Mouse (Mus musculus) spleen, adult 2 months (tissue): ENCODE measurements around the gene Magi1.

Experiments used
- CTCF ChIP-seq: fragments of 200-500 bp; IDR thresholded peaks from 2 replicates; pipeline ENCODE4 v1.5.1; 2011; ENCODE audit warnings: mild to moderate bottlenecking, inconsistent platforms; ENCODE audit not compliant: insufficient read depth, insufficient read length, insufficient replicate concordance; ENCODE audit errors: extremely low read depth
- POLR2A ChIP-seq: fragments of 200-500 bp; IDR thresholded peaks from 2 replicates; pipeline ENCODE4 v1.6.1; 2011; ENCODE audit warnings: low read depth, low read length, inconsistent platforms

- TF ChIP-seq CTCF = no peak
- TF ChIP-seq POLR2A = no peak
Observed at GRCm38 (mm10) chr6:94273941-94274340, 9.8 kb downstream of the Magi1 start.
